Mouse (Mus musculus) macrophage (primary cell): ENCODE data around the gene Dgkb. TPM values are rescaled to one million over a fixed set of nuclear protein-coding genes. Genes with fewer than 3 reads are reported as not detected.

Experiments used
- H3K27ac ChIP-seq: fragments of 350-480 bp; formaldehyde crosslinking; 2 replicates; pipeline ENCODE4 v1.9.0; 2021
- H3K36me3 ChIP-seq: fragments of 350-480 bp; formaldehyde crosslinking; 2 replicates; pipeline ENCODE4 v1.9.0; 2021; ENCODE audit errors: inconsistent target
- H3K4me3 ChIP-seq: fragments of 350-480 bp; formaldehyde crosslinking; 2 replicates; pipeline ENCODE4 v1.9.0; 2021; ENCODE audit errors: inconsistent target
- H3K79me2 ChIP-seq: fragments of 350-480 bp; formaldehyde crosslinking; 2 replicates; pipeline ENCODE4 v1.9.0; 2021; ENCODE audit errors: inconsistent target
- WGBS: methylation state at CpG from one replicate; pipeline ENCODE4 v1.1.7; 2026; ENCODE audit warnings: inconsistent platforms; ENCODE audit not compliant: missing documents; 5-methylcytosine and 5-hydroxymethylcytosine counted together
- polyA plus RNA-seq: library from polyadenylated mRNA; stranded (reverse); fragments of 250-400 nt; gene quantifications from 3 replicates; pipeline ENCODE4 v1.2.4, GENCODE M21; 2018; ENCODE audit warnings: inconsistent platforms

Gene Dgkb
- polyA plus RNA-seq, 1 experiment from 2014 or later, result not detected

- Histone ChIP-seq H3K27ac (no peak overlapping the region), H3K4me3 (no peak overlapping the region), H3K79me2 (no peaks in the 10 kb centered on the region), H3K36me3 (no peaks in the 10 kb centered on the region)
- 97% methylated on average over 3 of the region's 3 CpGs for WGBS
Measured at GRCm38 (mm10) chr12:38374159-38374558, 556.6 kb downstream of the Dgkb start.

GRCm38 (mm10) chr12:38385942-38386341, 568.4 kb downstream of the Dgkb start:
- no peak overlapping the region for H3K4me3 ChIP-seq
- 84% methylated on average over 6 of the region's 6 CpGs for WGBS

GRCm38 (mm10) chr12:38386991-38387390, 569.5 kb downstream of the Dgkb start:
- no peaks in the 10 kb centered on the region for H3K36me3 ChIP-seq
- H3K27ac ChIP-seq, result no peak overlapping the region
- H3K4me3 ChIP-seq, result no peak overlapping the region
- 70% methylated on average over 1 of the region's 1 CpGs for WGBS
- no peaks in the 10 kb centered on the region for H3K79me2 ChIP-seq

More at GRCm38 (mm10) chr12:38385942-38386341, 568.4 kb downstream of the Dgkb start:
- Histone ChIP-seq H3K27ac (no peak overlapping the region), H3K36me3 (no peaks in the 10 kb centered on the region), H3K79me2 (no peaks in the 10 kb centered on the region)

DNA sequence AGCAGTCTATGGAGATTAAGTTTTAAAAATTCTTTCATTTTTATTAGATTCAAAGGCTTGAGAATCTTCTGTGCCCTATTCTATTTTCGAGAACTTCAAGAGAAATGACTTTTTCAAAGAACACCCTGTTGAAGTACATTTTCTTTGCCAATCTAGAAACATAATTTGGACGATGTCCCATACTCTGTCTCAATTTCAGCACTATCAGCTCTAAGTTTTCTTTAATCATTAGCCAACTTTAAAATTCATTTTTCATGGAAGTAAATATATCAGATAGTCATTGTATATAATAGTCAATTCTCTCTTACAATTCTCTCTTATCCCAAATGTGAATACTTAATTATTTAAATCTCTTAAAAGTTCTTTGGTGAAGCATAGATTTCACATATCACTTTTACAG, 570.1 kb downstream of the Dgkb start:
- H3K27ac ChIP-seq, result no peak overlapping the region
- no peaks in the 10 kb centered on the region for H3K79me2 ChIP-seq
- 70% methylated on average over 2 of the region's 2 CpGs for WGBS
- H3K36me3 ChIP-seq, result no peaks in the 10 kb centered on the region
- no peak overlapping the region for H3K4me3 ChIP-seq

DNA sequence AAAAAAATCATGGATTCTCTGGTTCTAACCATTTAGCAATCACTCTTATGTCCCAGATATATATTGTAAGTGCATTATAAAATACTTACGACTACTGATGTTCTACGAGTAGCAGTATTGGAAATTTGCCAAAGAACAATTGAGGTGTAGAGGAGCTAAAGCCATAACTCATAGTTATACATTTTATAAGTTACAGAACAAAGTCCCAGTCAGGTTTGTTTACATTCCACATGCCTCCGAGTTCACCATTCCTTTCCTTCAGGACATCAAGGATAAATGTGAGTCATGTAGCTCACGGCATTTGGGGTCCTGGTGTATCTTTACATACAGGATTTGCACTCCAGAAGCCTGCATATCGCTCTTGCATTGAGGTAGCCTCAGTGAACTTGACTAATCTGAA, 570.7 kb downstream of the Dgkb start:
- WGBS, result 86% methylated on average over 5 of the region's 5 CpGs
- Histone ChIP-seq H3K36me3 (no peaks in the 10 kb centered on the region), H3K79me2 (no peaks in the 10 kb centered on the region), H3K27ac (no peak overlapping the region), H3K4me3 (no peak overlapping the region)

- WGBS, result 82% methylated on average over 14 of the region's 14 CpGs
- no peaks in the 10 kb centered on the region for H3K36me3 ChIP-seq
- no peak overlapping the region for H3K4me3 ChIP-seq
- no peak overlapping the region for H3K27ac ChIP-seq
- no peaks in the 10 kb centered on the region for H3K79me2 ChIP-seq
Measured at GRCm38 (mm10) chr12:38397754-38398312, 580.3 kb downstream of the Dgkb start.

GRCm38 (mm10) chr12:38400089-38400488, 582.6 kb downstream of the Dgkb start:
- H3K79me2 ChIP-seq, result no peaks in the 10 kb centered on the region
- H3K27ac ChIP-seq, result no peak overlapping the region
- no peaks in the 10 kb centered on the region for H3K36me3 ChIP-seq
- H3K4me3 ChIP-seq, result no peak overlapping the region
- WGBS, result 80% methylated on average over 4 of the region's 4 CpGs

- WGBS, result 84% methylated on average over 10 of the region's 10 CpGs
Measured at GRCm38 (mm10) chr12:38435364-38436130, 618.0 kb downstream of the Dgkb start.

GRCm38 (mm10) chr12:38436131-38436436, 618.6 kb downstream of the Dgkb start:
- H3K27ac ChIP-seq, result no peak overlapping the region
- no peaks in the 10 kb centered on the region for H3K79me2 ChIP-seq
- no peaks in the 10 kb centered on the region for H3K36me3 ChIP-seq
- WGBS, result 100% methylated on average over 1 of the region's 1 CpGs
- no peak overlapping the region for H3K4me3 ChIP-seq

More at GRCm38 (mm10) chr12:38435364-38436130, 618.0 kb downstream of the Dgkb start:
- Histone ChIP-seq H3K27ac (no peak overlapping the region), H3K4me3 (no peak overlapping the region), H3K36me3 (no peaks in the 10 kb centered on the region), H3K79me2 (no peaks in the 10 kb centered on the region)

GRCm38 (mm10) chr12:38450323-38451087, 633.0 kb downstream of the Dgkb start:
- Histone ChIP-seq H3K4me3 (no peak overlapping the region), H3K27ac (no peak overlapping the region), H3K36me3 (no peaks in the 10 kb centered on the region), H3K79me2 (no peaks in the 10 kb centered on the region)
- 88% methylated on average over 7 of the region's 7 CpGs for whole genome bisulfite sequencing

DNA sequence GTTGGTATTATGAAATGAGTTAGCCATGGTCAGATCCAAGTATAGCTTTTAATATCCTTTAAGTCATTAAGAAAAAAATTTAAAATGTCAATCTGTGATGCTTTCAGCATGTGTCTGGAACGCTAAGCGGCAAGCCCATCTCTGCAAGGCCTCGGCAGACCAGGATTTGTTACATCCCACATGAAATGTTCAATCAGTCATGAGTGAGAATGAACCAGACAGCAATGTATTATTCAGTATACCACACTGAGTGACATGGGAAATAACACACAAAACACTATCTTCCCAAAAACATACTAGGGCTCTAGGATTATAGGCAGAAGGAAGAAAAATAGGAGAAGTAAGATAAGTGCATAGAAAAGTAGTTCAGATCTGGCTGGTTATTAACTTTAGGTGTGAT, 634.2 kb downstream of the Dgkb start:
- Histone ChIP-seq H3K79me2 (no peaks in the 10 kb centered on the region), H3K27ac (no peak overlapping the region), H3K4me3 (no peak overlapping the region), H3K36me3 (no peaks in the 10 kb centered on the region)
- 100% methylated on average over 3 of the region's 3 CpGs for WGBS

DNA sequence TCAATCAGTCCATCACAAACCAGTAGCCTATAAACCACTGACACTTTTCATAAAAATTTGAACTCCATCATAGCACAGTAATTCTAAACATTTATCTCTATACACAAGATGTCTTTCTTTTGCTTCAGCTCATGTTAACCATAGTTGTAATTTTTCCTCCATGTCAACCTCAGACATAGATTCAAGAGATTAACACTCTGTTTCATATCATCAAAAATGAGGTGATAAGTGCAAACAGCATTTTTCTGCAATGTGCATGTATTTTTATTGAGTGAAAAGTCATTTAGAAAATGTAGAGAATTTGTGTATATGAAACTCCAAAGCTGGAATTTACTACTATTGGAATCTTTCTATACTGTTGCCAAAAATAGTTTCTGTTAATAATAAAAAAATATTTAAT, 650.7 kb downstream of the Dgkb start:
- Histone ChIP-seq H3K79me2 (no peaks in the 10 kb centered on the region), H3K4me3 (no peak overlapping the region), H3K36me3 (no peaks in the 10 kb centered on the region), H3K27ac (no peak overlapping the region)

- Histone ChIP-seq H3K27ac (no peak overlapping the region), H3K36me3 (no peaks in the 10 kb centered on the region), H3K4me3 (no peak overlapping the region), H3K79me2 (no peaks in the 10 kb centered on the region)
Measured at GRCm38 (mm10) chr12:38468605-38469004, 651.1 kb downstream of the Dgkb start.

GRCm38 (mm10) chr12:38497229-38497628, 679.7 kb downstream of the Dgkb start:
- WGBS, result 90% methylated on average over 2 of the region's 2 CpGs
- Histone ChIP-seq H3K27ac (no peak overlapping the region), H3K36me3 (no peaks in the 10 kb centered on the region), H3K79me2 (no peaks in the 10 kb centered on the region), H3K4me3 (no peak overlapping the region)

- no peaks in the 10 kb centered on the region for H3K36me3 ChIP-seq
- WGBS, result 89% methylated on average over 3 of the region's 3 CpGs
- no peak overlapping the region for H3K4me3 ChIP-seq
- H3K27ac ChIP-seq, result no peak overlapping the region
- no peaks in the 10 kb centered on the region for H3K79me2 ChIP-seq
Measured at GRCm38 (mm10) chr12:38500931-38501330, 683.4 kb downstream of the Dgkb start.
